8 mouse cellular contexts compared by ENCODE assay signal in genomic region chrX:49797213-49798019, GRCm38 (mm10). TPM values are rescaled to one million over a fixed set of nuclear protein-coding genes. Genes with fewer than 3 reads are reported as not detected.
DNase-seq lines count a peak whose midpoint lies in the region; ATAC-seq and TF ChIP-seq lines count a peak whose summit lies in the region.

Igsf1 (minus strand) TSS chrX:49797749.

- no peaks in the 10 kb centered on the region for H3K36me3 ChIP-seq in kidney, adult 2 months (ENCODE audit: control insufficient read depth, insufficient read depth, low read length)
- H3K36me3 ChIP-seq in liver, embryonic 12.5 days: no peaks in the 10 kb centered on the region
- no peaks in the 10 kb centered on the region for H3K36me3 ChIP-seq in neural tube, embryonic 12.5 days
- H3K36me3 ChIP-seq in thymus, adult 2 months (ENCODE audit: control insufficient read depth, insufficient read depth, low read length): no peaks in the 10 kb centered on the region

- peak within 1 kb of the TSS; percentile 22; the same call in 1 of the 2 replicates for H3K4me2 ChIP-seq in liver, embryonic 12.5 days
- H3K4me2 ChIP-seq in neural tube, embryonic 12.5 days (replicated peaks): peak within 1 kb of the TSS; percentile 55

- H3K27ac ChIP-seq in kidney, adult 2 months (ENCODE audit: insufficient read depth, low read depth, low read length): no peak within 1 kb of the TSS
- H3K27ac ChIP-seq in liver, embryonic 12.5 days: no peak within 1 kb of the TSS
- no peak within 1 kb of the TSS for H3K27ac ChIP-seq in neural tube, embryonic 12.5 days
- no peak within 1 kb of the TSS for H3K27ac ChIP-seq in thymus, adult 2 months (ENCODE audit: control insufficient read depth, insufficient read depth, low read length)

- peak; percentile 41 for DNase-seq in Muller cell, postnatal 12 days (ENCODE audit: inconsistent ontology term)
- DNase-seq in brain, adult 2 months (ENCODE audit: low read depth, low spot score): peak; percentile 59
- DNase-seq in heart, adult 18-20 months: peak; percentile 9 to 16
- DNase-seq in kidney, adult 2 months: peak; percentile 3
- no peak for DNase-seq in thymus, adult 2 months

- no peaks in the 10 kb centered on the region for H3K9me3 ChIP-seq in liver, embryonic 12.5 days (replicated peaks)
- H3K9me3 ChIP-seq in neural tube, embryonic 12.5 days: no peaks in the 10 kb centered on the region

- ATAC-seq in liver, embryonic 12.5 days: peak; percentile 84
- peak; percentile 97 for ATAC-seq in neural tube, embryonic 12.5 days (ENCODE audit: low FRiP score, low read depth)
- no peak for ATAC-seq in CD4-positive, CD25-positive, alpha-beta regulatory T cell, adult 4 months

- WGBS in kidney, adult 2 months: 1% methylated on average over 20 of the region's 28 CpGs
- WGBS in liver, embryonic 12.5 days (ENCODE audit: insufficient replicate concordance): 9% methylated on average over 21 of the region's 28 CpGs
- WGBS in neural tube, embryonic 12.5 days: 21% methylated on average over 20 of the region's 28 CpGs
- WGBS in thymus, adult 2 months: 6% methylated on average over 28 of the region's 28 CpGs

- H3K9ac ChIP-seq in liver, embryonic 12.5 days: no peak within 1 kb of the TSS
- H3K9ac ChIP-seq in neural tube, embryonic 12.5 days: no peak within 1 kb of the TSS

- H3K4me1 ChIP-seq in kidney, adult 2 months (ENCODE audit: control insufficient read depth, insufficient read depth, low read length): no peaks in the 10 kb centered on the region
- no peaks in the 10 kb centered on the region for H3K4me1 ChIP-seq in liver, embryonic 12.5 days
- no peaks in the 10 kb centered on the region for H3K4me1 ChIP-seq in neural tube, embryonic 12.5 days
- no peaks in the 10 kb centered on the region for H3K4me1 ChIP-seq in thymus, adult 2 months (replicated peaks; ENCODE audit: control insufficient read depth, insufficient read depth, low read length)

- no peak for TF ChIP-seq CTCF in kidney, adult 2 months (conservative IDR thresholded peaks at IDR 0.05; ENCODE audit: insufficient read depth, insufficient read length, low read depth, low read length)
- no peak for TF ChIP-seq CTCF in thymus, adult 2 months (IDR thresholded peaks at IDR 0.05; ENCODE audit: borderline replicate concordance, control insufficient read depth, extremely low read depth, insufficient read depth, low read length, poor library complexity)

- TF ChIP-seq POLR2A in kidney, adult 2 months (IDR thresholded peaks at IDR 0.05; ENCODE audit: low read depth, low read length): no peak
- TF ChIP-seq POLR2A in thymus, adult 2 months (IDR thresholded peaks at IDR 0.05; ENCODE audit: control insufficient read depth, extremely low read depth, insufficient read depth, low read length, poor library complexity): no peak

- no peaks in the 10 kb centered on the region for H3K27me3 ChIP-seq in kidney, adult 2 months (replicated peaks; ENCODE audit: control insufficient read depth, insufficient read depth, low read length)
- H3K27me3 ChIP-seq in liver, embryonic 12.5 days (replicated peaks): no peaks in the 10 kb centered on the region
- no peaks in the 10 kb centered on the region for H3K27me3 ChIP-seq in neural tube, embryonic 12.5 days (replicated peaks)
- no peaks in the 10 kb centered on the region for H3K27me3 ChIP-seq in thymus, adult 2 months (ENCODE audit: control insufficient read depth, insufficient read depth, low read length)

- H3K4me3 ChIP-seq in kidney, adult 2 months (ENCODE audit: insufficient read depth, low read depth, low read length): peak within 1 kb of the TSS; percentile 25; the same call in 1 of the 2 replicates
- peak within 1 kb of the TSS; percentile 30 for H3K4me3 ChIP-seq in liver, embryonic 12.5 days
- peak within 1 kb of the TSS; percentile 22 for H3K4me3 ChIP-seq in neural tube, embryonic 12.5 days
- no peak within 1 kb of the TSS for H3K4me3 ChIP-seq in thymus, adult 2 months (ENCODE audit: control insufficient read depth, insufficient read depth, low read length)

RNA-seq across cellular contexts. Expression of gene Igsf1, which starts in this region (rescaled TPM):
- total RNA-seq in heart, adult 18-20 months (2021): 10 to 100 TPM; 26.8 to 28.1 TPM
- 0.11 TPM in 1 of 2 replicates, not detected in the other for polyA plus RNA-seq in kidney, adult 2 months (2012; rRNA removed)
- 54.9 and 57.5 TPM in 2 replicates for polyA plus RNA-seq in liver, embryonic 12.5 days (2016; fragmentation: Nextera tagmentation; extraction: Ambion mirVana)
- polyA plus RNA-seq in neural tube, embryonic 12.5 days (2016; fragmentation: Nextera tagmentation; extraction: Ambion mirVana): 0.93 and 2.3 TPM in 2 replicates
- 0.24 and 1.2 TPM in 2 replicates for polyA plus RNA-seq in thymus, adult 2 months (2012; rRNA removed)
- polyA plus RNA-seq in CD4-positive, CD25-positive, alpha-beta regulatory T cell, adult 4 months (2017; shearing (Covaris generic)): not detected

Comparison
In these comparisons a context has a peak if more than half of its experiments do, and no peak if none do; other contexts are left out.
1. RNA of gene Igsf1 (polyA plus RNA-seq): 54.9 to 57.5 TPM in liver, embryonic 12.5 days; 0.93 to 2.3 TPM in neural tube, embryonic 12.5 days, 0.24 to 1.2 TPM in thymus, adult 2 months, 0.11 TPM in kidney, adult 2 months and not detected in CD4-positive, CD25-positive, alpha-beta regulatory T cell, adult 4 months; every median in the first group is over 10 times any median in the second.
2. Peak in DNase-seq and H3K4me3 ChIP-seq in kidney, adult 2 months; RNA of the gene not detected or under 1 TPM.